Mouse (Mus musculus): ENCODE measurements at regions not wholly inside any gene's neighbourhood (a gene's known extent, or its start where the extent isn't known, plus 50 kb on each side); places are given as distances from the start of the nearest gene placed in this dataset.

DNA sequence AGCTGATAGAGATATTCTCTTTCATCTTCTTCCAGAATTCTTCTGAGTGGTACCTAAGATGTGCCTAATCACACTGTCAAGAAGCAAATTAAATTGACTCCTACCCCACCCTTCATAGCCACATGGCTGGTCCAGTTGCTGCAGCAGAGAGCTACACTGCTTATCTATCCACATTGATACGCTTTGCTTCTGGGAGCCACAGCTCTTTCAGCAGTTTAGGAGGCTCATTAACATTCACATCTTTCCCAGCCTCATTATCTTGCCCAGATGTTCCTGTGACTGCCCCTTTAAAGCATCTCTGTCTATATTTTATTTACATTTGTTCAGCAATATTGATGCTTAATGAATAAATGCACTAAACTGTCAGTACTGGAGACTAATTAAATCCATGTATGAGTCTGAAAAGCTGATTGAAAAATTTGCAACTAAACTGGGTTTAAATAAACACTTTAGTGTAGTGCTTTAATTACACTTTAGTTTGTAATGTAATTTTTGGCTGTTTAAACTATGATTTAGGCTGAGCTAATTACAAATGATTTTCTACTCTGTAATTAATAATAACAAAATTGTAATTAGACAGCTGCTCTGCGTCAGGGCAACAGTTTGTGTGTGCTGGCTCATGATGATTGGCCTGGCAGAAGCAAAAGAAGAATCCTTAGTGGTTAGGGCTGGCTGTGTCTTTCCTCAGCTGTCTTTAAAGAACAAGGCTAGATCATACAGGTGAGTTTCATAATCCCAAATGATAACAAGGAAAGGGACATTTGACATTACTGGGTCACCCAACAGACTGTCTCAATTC is 632.5 kb upstream of the Tle4 start:
- no peak for DNase-seq (ENCODE audit: low spot score)

DNA sequence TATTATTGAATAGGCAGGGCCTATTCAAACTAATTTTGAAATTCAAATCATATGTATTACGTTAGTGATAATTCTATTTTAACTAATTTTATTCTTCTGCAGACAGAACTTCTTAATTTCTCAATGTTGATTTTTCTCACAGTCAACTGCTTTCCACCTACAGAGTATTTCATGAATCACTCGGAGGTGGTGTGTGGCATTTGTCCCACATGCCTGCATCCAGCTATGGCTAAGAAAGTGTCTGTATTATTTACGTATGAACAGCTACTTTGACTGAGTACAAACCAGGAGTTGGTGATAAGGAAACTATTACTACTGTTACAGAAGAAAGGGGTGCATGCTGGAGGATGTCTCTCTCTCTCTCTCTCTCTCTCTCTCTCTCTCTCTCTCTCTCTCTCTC is 619.5 kb upstream of the Tle4 start:
- no peak for DNase-seq (ENCODE audit: low spot score)

DNA sequence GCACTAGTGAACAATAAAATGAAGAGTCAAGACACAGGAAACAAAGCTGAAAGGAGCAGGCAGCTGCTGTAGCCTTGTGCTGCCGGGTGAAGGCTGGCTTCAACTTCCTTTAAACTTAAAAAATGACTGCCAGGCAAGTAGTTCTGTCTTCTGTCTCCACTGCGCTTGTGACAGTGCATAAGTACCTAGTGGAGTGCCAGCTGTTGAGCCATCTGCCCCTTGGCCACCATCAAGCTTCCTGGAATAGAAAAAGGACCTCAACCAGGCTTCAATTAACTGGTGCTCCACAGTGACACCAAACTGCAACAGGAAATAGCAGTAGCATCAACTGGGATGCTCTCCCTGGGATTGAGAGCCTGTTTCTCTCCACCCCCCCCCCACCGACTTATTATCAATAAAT is 616.8 kb upstream of the Tle4 start:
- DNase-seq (ENCODE audit: low spot score) = no peak

DNA sequence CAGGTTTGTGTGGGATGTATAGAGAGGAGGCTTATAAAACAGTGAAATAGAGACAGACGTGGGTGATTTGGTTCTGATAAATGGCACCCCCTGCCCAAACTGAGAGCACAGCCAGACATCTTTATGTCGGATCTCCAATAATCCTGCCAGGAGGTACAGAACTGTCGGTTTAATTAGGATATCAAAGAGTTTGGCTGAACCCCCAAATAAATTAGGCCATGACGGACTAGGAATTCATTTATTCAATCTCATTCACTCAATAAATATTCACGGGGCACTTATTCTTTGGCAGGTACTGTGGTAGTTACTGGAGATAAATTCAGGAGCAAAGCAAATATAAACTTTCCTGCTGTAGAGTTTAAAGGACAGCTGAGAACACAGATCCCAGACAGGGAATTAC is 615.0 kb upstream of the Tle4 start:
- DNase-seq (ENCODE audit: low spot score) = no peak

DNA sequence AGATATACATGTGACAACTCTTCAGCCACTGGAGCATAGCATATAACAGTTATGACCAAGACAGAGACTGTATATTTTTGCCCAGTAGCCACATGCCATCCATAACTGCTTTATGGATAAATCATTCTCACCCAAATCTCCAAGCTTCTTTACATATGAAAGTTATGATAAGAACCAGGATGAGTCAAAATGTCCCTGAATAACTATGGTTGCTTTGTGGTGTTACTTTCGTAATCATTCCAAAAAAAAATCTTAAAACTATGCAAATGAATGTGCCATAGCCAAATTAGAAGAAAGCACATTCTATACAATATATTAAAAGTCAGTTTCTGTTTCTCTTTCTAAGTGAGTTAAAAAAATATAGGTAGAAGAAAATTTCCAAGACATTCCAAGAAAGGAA is 605.2 kb upstream of the Tle4 start:
- DNase-seq (ENCODE audit: low spot score) = no peak

DNA sequence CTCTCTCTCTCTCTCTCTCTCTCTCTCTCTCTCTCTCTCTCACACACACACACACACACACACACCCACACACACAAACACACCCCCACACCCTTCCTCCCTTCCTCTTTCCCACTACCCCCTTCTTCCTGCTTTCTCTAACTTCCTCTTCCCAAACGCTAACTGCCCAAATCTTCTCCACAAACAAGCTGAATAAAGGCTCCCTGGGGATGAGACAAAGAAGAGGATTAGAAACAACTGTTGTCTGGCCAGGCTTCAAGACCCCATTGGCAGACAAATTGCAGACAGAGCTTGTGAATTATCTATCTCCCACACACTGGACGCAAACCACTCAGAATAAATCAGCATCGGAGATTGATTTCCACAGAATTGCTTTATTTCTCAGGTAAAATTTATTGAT is 603.4 kb upstream of the Tle4 start:
- no peak for DNase-seq (ENCODE audit: low spot score)

DNA sequence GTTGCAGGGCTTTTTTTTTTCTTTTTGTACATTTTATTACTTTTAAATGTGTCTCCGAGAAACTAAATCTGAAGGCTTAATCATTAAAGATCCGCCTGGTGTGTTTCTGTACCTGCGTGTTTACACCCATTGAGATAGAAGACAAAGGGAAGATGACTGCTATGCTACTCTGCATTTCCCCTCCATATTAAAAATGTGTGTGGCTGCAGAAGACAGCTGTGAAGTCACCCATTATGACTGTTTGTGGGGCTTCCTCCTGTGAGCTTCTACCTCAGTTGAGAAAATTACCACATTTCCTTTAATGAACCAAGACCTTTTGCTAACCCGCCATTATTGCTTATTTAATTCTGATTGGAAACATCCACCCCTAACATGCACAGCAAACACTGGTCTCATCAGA is 602.9 kb upstream of the Tle4 start:
- no peak for DNase-seq (ENCODE audit: low spot score)

DNA sequence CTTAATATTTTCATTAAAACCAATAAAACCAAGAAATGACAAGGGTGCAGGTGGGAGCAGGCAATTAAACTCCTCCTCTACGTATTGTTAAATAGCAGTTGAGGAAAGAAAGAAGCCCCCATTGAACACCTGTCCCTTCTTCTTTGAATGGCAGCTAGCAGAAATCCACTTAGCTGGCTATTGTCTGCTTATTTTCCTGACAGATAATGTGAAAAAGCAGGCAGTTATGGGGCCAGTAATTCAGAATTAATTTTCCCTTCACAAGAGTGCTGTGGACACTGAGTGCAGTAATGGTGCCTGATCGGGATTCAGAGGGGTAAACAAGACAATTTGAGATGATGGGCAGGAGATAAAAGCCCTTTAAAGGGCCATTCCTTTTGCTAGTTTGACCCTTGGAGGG is 602.5 kb upstream of the Tle4 start:
- DNase-seq (ENCODE audit: low spot score) = no peak

DNA sequence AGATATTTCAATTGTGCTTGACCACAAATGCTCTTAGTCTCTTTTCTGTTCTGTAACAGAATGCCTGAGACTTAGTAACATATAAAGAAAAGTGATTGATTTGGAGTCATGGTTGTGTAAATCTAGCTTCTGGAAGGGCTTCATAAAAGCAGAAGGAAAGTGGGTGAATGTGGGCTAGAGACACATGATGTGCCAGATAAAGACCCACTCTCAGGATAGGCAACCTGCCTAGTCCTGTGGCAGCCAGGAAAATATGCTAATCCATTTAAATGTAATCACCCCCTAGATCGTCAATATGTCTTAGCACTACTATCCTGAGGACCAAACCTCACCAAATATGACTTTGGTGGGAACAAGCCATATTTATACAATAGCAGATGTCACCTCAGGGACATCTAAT is 601.8 kb upstream of the Tle4 start:
- DNase-seq (ENCODE audit: low spot score) = no peak

DNA sequence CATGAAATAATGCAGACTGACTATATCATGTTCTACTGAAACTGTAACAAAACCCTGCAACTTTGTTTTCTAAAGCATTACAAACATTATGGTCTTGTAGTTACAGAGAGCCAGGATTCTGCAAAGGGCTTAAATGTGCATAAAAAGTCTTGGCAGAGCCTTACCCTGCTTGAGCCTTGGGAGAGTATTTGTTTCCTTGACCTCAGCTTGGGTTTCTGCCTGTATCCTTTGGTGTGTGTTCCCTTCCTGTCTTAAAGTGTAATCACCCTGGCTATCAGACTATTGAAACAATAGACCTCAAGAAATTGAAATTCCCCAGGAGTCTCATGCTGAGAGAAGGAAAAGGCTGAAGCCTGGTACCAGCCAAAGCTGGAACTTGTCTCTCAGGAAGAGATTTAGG is 577.4 kb upstream of the Tle4 start:
- DNase-seq (ENCODE audit: low spot score) = no peak

DNA sequence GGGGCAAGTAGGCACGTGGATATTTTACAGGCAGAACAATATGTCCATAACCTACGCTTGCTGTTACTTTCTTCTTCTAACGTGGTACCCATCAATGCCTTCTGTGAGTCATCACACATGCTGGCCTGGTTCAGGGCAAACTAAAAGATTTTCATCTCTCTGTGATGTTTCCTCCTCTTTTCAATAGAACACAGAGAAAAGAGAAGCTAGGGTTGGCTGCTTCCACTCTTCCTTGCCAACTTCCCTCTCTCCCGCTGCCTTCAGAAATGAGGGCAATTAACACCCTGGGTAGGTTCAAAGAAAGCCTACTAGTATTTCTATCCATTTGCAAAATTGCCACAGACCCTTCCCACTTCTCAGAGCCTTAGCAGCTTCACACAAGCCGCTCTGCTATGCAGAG is 575.5 kb upstream of the Tle4 start:
- DNase-seq (ENCODE audit: low spot score) = no peak

DNA sequence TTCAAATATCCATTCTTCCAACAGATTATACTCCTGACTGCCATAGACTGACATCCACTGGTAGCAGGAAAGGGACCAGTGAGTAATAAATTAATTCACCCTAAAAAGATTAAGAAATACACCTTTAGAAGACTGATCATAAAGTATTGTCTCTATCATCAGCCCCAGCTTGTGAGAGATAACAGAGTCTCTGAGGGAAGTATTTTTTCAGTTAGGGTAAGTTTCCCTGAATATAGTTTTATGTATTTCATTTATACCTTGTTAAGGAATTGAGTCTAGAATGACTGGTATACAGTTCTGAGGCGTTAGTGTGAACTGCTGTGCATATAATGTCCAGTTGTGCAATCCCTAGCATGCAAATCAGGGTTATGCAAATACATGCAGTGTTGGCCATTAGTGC is 569.3 kb upstream of the Tle4 start:
- no peak for DNase-seq (ENCODE audit: low spot score)

DNA sequence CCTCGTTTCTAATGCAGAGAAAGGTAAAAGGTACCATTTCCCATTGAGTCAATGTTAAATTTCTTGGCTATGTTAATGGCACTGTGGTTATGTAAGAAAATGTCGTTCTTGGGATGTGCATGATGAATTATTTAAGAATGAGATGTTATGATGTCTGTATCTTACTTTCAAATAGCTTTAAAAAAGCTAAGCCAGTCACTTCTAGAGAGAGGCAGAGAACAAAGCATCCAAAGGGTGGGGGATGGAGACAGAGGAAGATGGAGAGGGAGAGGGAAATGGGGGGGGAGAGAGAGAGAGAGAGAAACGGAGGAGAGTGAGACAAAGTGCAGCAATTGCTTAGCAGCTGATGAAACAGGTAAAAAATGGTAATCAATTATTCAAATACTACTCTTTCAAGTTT is 562.8 kb upstream of the Tle4 start:
- DNase-seq (ENCODE audit: low spot score) = no peak

DNA sequence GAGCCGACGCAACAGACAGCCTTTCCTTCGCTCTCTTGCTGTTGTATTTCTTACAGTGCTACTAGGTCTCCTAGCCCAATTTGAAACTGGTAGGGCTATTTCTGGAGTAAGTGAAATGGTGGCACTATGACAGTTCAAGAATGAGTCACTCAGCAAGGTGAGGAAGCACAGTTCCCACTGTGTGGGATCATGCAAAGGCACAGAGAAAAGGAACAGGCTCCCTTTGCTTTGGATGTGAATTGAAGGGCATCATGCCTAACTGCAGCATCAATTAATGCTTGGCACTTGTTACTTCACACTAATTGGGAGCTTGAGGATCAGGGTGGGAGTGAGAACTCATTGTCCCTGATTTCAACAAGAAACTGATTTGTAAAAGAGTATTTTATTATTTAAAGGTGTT is 560.8 kb upstream of the Tle4 start:
- DNase-seq (ENCODE audit: low spot score) = no peak

DNA sequence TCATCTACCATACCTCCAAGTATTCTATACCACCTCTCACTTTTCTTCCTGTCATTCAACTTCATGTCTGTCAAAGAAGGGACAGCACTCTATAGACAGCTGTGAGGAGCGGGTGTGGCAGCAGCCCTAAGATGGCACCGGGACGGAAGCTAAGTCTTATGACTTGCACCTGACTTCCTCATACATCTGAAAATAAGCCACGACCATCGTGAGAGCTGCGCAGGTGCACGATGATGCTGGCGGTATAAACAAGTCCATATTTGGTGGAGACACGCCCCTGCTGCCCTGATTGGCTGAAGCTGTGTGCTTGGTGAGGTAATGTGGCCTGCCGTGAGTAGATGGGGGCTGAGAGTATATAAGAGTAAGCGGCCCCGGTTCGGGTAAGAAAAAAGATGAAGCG is 560.3 kb upstream of the Tle4 start:
- no peak for DNase-seq (ENCODE audit: low spot score)

DNA sequence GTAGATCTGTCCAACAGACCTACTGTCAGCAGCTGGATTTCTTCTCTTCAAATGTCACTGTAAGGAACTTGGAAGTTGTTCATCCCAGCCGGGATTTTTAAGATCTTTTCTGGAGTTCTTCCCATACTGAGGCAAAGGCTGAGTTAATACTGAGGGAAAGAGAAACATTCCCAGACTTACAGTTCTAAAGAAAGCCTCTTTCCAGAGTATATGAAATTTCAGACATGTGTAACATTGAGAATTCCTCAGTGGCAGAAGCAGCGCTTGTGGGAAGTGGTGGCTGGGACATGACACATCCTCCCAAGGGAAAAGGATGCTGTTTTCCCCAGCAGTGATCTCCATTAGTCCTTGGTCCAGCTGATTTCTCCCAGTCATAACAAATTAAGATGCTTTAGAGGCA is 556.8 kb upstream of the Tle4 start:
- DNase-seq (ENCODE audit: low spot score) = no peak

DNA sequence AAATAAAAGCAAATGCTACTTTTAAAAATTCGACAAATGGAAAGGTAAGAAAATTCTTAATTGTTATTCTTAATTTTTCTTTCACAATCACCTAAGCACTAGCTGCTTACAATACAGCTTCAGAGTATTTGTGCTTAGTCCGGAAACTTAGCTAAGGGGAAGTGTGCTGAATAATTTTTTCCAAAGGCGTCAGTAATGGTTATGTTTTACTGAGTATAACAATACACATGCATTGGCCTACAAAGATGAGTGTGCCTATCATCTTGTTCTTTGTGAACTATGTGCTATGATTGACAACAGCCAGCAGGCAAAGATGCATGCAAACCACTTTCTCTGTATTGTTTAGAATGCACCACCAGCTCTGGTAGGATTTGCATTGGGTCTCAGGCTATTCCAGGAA is 548.5 kb upstream of the Tle4 start:
- no peak for DNase-seq (ENCODE audit: low spot score)

DNA sequence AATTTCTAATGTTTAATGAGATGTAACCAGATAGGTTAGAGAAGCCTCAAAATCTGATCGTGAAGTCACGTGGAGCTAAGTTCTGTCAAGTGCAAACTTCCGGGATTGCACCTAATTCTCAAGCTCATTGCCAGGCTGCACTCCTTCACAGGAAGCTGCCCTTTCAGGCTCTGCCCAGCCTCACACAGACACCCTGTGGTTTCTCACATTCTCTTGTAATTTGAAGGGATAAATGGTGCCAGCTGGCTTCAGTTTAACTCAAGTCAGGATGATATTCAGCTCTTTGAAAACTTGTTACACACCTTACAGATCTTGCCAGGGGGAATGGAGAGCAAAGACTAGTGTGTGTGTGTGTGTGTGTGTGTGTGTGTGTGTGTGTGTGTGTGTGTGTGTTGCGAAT is 529.3 kb upstream of the Tle4 start:
- no peak for DNase-seq (ENCODE audit: low spot score)

DNA sequence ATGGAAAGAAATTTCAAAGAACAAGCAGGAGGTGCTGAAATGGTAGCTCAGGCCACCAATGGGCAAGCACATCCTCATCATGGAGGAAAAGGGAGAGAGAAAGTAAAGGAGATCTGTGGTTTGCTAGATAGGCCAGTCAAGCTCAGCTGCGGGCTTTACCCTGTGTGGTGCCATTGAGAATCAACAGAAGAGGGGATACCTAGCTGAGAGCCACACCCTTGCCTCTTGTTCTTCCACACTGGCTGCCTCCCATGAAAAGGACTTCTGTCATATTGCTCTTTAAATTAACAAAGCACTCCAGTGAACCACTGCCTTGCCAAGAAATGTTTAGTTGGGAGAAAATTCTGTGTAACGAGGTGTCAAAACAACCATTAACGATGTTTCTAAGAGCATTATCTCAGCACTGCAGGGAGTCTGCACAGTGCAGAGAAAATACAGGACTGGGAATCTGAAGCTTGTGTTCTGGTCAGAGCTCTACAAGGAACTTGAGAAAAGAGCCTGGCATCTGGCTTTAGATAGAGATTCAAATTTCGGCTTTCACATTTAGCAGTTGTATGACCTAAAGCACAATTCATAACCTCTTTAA is 510.7 kb upstream of the Tle4 start:
- DNase-seq (ENCODE audit: low spot score) = no peak

DNA sequence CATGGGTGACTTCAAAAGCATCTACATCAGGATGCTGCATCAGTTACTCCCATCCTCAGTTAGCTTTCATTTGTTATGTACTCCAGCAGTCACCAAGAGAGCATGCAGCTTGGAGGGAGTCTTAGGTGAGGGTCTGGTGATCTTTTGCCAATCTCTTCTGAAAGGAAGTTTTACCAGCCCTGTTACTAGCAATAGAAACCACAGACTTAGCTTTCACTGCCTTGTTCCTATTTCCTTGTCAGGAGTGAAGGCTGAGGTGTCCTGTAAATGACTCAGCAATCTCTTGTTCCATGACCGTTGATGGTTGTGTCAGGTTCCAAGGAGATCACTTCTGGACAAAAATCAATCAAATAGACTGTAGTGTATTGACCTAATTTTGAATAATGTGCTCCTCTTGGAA is 497.2 kb upstream of the Tle4 start:
- no peak for DNase-seq (ENCODE audit: low spot score)

DNA sequence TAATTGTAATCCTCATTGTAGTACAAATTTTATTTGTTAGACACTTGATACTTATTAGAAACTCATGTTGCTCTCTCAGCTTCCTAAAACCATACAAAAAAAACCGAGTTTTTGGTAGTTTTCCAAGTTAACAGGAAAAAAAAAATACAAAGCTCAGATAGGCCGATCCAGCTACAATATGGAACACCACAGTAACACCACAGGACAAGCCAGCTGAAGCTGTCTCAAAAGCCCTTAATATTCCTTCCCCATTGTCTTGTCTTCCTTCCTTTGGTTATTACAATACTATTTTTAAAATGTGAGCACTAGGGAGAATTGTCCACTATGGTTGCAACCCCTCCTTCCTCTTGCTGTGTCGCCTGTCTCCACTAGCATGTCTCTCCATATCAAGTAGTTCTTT is 495.7 kb upstream of the Tle4 start:
- DNase-seq (ENCODE audit: low spot score) = no peak

DNA sequence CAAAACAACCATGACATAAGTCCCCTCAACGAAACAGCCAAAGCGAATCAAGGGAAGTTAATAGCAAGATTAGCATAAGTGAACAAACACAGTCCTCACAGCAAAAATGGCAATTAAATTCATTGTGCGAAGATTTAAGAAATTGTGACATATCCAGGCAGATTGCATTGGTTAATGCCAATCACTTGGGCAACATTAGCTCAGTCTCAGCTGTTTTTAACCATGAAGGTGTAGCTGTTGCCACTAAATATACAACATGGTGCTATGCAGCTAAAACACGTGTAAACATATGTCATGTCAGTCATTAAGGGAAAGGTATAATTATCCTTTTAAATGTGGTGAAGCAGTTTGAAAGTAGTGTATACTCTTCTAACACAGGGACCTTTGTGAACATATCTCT is 482.8 kb upstream of the Tle4 start:
- no peak for DNase-seq (ENCODE audit: low spot score)

DNA sequence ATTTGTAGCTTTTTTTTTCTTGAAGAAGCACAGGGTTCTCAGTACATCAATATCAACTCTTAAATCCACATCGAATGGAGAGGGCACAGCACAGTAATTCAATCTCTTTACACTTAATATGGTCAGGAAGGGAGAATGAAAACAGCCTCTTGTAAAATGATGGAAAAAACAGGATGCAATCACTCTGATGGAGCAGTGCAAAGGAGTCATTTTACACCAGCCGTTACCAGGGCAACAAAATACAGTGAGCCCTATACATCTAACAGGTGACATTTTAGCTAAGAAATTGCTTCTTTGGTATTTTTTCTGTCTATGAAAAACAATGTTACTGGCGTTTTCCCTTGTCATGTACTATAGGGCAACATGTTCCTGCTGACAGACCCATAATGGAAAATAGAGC is 459.9 kb upstream of the Tle4 start:
- no peak for DNase-seq (ENCODE audit: low spot score)

DNA sequence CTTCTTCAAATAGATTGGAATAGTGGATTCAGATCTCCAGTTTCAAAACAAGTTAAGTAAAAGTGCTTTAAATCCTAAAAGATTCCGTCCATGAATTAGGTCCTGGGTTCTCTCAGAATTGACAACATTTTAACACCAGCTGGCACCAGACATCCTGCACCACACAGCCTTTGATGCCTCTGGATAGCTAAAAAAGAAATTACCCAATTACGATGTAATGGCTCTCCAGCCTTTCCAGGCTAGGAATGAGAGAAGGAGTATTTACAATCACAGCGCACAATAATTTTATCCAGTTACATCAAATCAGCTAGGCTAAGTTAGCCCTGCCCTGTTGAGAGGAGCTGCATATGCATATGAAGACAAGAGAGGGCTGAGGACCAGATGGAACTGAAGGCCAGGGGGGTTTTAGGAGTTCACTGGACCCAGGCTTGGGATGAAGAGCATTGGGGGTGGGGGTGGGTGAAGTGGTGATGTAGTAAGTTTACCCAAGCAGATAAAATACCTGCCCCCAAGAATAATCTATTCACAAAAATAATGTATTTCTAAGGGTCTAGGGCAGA is 455.8 kb upstream of the Tle4 start:
- DNase-seq (ENCODE audit: low spot score) = no peak
